In the genomic region with DNA sequence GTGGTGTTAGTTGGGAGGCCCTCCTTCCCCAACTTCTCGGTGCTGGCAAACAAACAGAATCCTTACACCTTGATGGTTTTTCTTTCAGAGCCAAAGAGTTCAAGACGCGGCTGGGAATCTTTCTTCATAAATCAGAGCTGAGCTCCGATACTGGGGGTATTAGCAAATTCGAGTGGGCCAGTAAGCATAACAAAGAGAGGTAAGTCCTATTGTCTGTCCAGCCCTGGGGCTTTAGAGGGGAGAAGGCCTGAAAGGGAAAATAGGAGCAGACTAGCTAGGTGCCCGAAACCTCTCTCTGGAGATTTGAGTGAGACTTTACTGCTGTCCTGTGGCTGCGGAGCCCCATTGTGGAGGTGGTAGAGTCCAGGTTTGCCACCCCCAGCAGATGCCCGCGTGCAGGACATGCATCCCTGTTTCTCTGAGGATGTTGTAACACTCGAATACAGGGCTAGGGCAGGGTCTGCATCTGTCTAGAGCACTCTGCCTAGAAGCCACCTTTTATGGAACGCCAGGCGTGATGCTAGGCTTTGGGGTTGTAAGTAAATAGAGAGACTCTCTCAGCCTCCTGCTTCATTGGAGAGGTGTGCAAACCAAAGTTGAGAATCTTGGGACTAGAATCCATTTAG, we compare ENCODE assay signal across 8 mouse cellular contexts. TPM values are rescaled to one million over a fixed set of nuclear protein-coding genes. Genes with fewer than 3 reads are reported as not detected.
DNase-seq lines count a peak whose midpoint lies in the region; ATAC-seq and TF ChIP-seq lines count a peak whose summit lies in the region.

No protein-coding gene starts in this region.

- H3K4me3 ChIP-seq in cerebellum, adult 2 months (replicated peaks; ENCODE audit: insufficient read depth, low read depth, low read length): peak overlapping the region; percentile 81
- peak overlapping the region; percentile 49 for H3K4me3 ChIP-seq in limb, embryonic 13.5 days
- H3K4me3 ChIP-seq in stomach, postnatal 0 days (ENCODE audit: low read depth, low read length): peak overlapping the region; percentile 39

- TF ChIP-seq CTCF in cerebellum, adult 2 months (IDR thresholded peaks at IDR 0.05; ENCODE audit: borderline replicate concordance, insufficient read depth, low read depth, low read length): no peak
- TF ChIP-seq CTCF in stomach, postnatal 0 days (IDR thresholded peaks at IDR 0.05; ENCODE audit: low read depth): no peak

- H3K36me3 ChIP-seq in limb, embryonic 13.5 days: peaks cover 10% of the 10 kb centered on the region; the same call in 1 of the 2 replicates
- no peaks in the 10 kb centered on the region for H3K36me3 ChIP-seq in stomach, postnatal 0 days (ENCODE audit: control insufficient read depth, insufficient read depth, low read length)

- peak in 1 of 2 experiments; percentile 46 for DNase-seq in cerebellum, adult 2 months
- no peak for DNase-seq in cerebellum, postnatal 10 days
- DNase-seq in retina, embryonic 14.5 days (ENCODE audit: low spot score): peak; percentile 32
- no peak for DNase-seq in retina, postnatal 1 day
- DNase-seq in stomach, postnatal 0 days (ENCODE audit: low spot score): no peak
- DNase-seq in gastrocnemius, adult 8-10 months (ENCODE audit: low spot score in 2 of 2): no peak

- 62% methylated on average over 12 of the region's 12 CpGs for WGBS in cerebellum, adult 2 months
- 38% methylated on average over 12 of the region's 12 CpGs for WGBS in limb, embryonic 13.5 days
- 46% methylated on average over 12 of the region's 12 CpGs for WGBS in stomach, postnatal 0 days

- no peaks in the 10 kb centered on the region for H3K9me3 ChIP-seq in limb, embryonic 13.5 days
- H3K9me3 ChIP-seq in stomach, postnatal 0 days (ENCODE audit: control insufficient read depth, low read length): no peaks in the 10 kb centered on the region

- ATAC-seq in limb, embryonic 13.5 days (ENCODE audit: low FRiP score, low read depth): no peak
- ATAC-seq in stomach, postnatal 0 days (ENCODE audit: low FRiP score, low TSS enrichment): no peak
- no peak for ATAC-seq in activated CD4-positive, CD25-positive, alpha-beta regulatory T cell, adult 4 months

- TF ChIP-seq POLR2A in cerebellum, adult 2 months (IDR thresholded peaks at IDR 0.05; ENCODE audit: borderline replicate concordance, insufficient read depth, low read length): no peak

- peaks cover 7% of the 10 kb centered on the region for H3K4me1 ChIP-seq in cerebellum, adult 2 months (ENCODE audit: control insufficient read depth, insufficient read depth, low read length)
- H3K4me1 ChIP-seq in limb, embryonic 13.5 days: peaks cover 52% of the 10 kb centered on the region
- peaks cover 2% of the 10 kb centered on the region; the same call in 1 of the 2 replicates for H3K4me1 ChIP-seq in stomach, postnatal 0 days (replicated peaks; ENCODE audit: control insufficient read depth, insufficient read depth)

- H3K4me2 ChIP-seq in limb, embryonic 13.5 days (replicated peaks): peak overlapping the region; percentile 75
- peak overlapping the region; percentile 54 for H3K4me2 ChIP-seq in stomach, postnatal 0 days (replicated peaks; ENCODE audit: low read depth)

- H3K27ac ChIP-seq in cerebellum, adult 2 months (ENCODE audit: insufficient read depth, low read length): no peak overlapping the region
- H3K27ac ChIP-seq in limb, embryonic 13.5 days: no peak overlapping the region
- no peak overlapping the region for H3K27ac ChIP-seq in stomach, postnatal 0 days (replicated peaks)

- no peak for TF ChIP-seq EP300 in stomach, postnatal 0 days (optimal IDR thresholded peaks at IDR 0.05)

- no peaks in the 10 kb centered on the region for H3K27me3 ChIP-seq in cerebellum, adult 2 months (ENCODE audit: control insufficient read depth, insufficient read depth, low read length)
- peaks cover 29% of the 10 kb centered on the region for H3K27me3 ChIP-seq in limb, embryonic 13.5 days
- H3K27me3 ChIP-seq in stomach, postnatal 0 days (ENCODE audit: control insufficient read depth, insufficient read depth, low read length): peaks cover 3% of the 10 kb centered on the region; the same call in 1 of the 2 replicates

- H3K9ac ChIP-seq in limb, embryonic 13.5 days: peak overlapping the region; percentile 68
- H3K9ac ChIP-seq in stomach, postnatal 0 days (ENCODE audit: low read length): peak overlapping the region; percentile 19; the same call in 1 of the 2 replicates

RNA-seq across cellular contexts. Expression of a gene that starts 0.7 kb away (rescaled TPM):
- 12.2 and 12.7 TPM in 2 replicates for polyA plus RNA-seq in cerebellum, adult 2 months (2012; rRNA removed)
- polyA plus RNA-seq in limb, embryonic 13.5 days (2015; fragmentation: Nextera tagmentation; extraction: Ambion mirVana): 22.6 and 23.7 TPM in 2 replicates
- polyA plus RNA-seq in stomach, postnatal 0 days (2015; fragmentation: Nextera tagmentation; extraction: Ambion mirVana): 2.3 and 2.7 TPM in 2 replicates
- under 1 TPM; 0.52 to 0.91 (median 0.71) TPM for total RNA-seq in gastrocnemius, adult 8-10 months (2022)
- 10 to 100 TPM in 1 of 2 experiments, 1 to 10 TPM in 1; 5.6 to 27.5 TPM for polyA plus RNA-seq in activated CD4-positive, CD25-positive, alpha-beta regulatory T cell, adult 4 months (2017; shearing (Covaris generic))

RNA-seq across cellular contexts. Expression of a gene that starts 8.3 kb away (rescaled TPM):
- 3.8 and 3.9 TPM in 2 replicates for polyA plus RNA-seq in cerebellum, adult 2 months (2012; rRNA removed)
- 12.3 and 12.4 TPM in 2 replicates for polyA plus RNA-seq in limb, embryonic 13.5 days (2015; fragmentation: Nextera tagmentation; extraction: Ambion mirVana)
- polyA plus RNA-seq in stomach, postnatal 0 days (2015; fragmentation: Nextera tagmentation; extraction: Ambion mirVana): 11.8 TPM in 2 replicates
- 1 to 10 TPM in 3 of 4 experiments, under 1 TPM in 1; 0.63 to 1.8 (median 1.2) TPM for total RNA-seq in gastrocnemius, adult 8-10 months (2022)
- polyA plus RNA-seq in activated CD4-positive, CD25-positive, alpha-beta regulatory T cell, adult 4 months (2017; shearing (Covaris generic)): 10 to 100 TPM; 38.6 to 49.7 TPM
